Mouse (Mus musculus) MEL (cell line): ENCODE data around the gene Commd3. TPM values are rescaled to one million over a fixed set of nuclear protein-coding genes. Genes with fewer than 3 reads are reported as not detected.

Source experiments
- DNase-seq: peaks from one replicate; pipeline ENCODE4 v3.0.0; 2011; ENCODE audit warnings: low read depth, low spot score
- H3K27ac ChIP-seq: 2 replicates; pipeline ENCODE4 v1.5.1; 2012; ENCODE audit warnings: low read depth, mild to moderate bottlenecking, control low read depth, low read length, moderate library complexity; ENCODE audit not compliant: control insufficient read depth
- H3K27me3 ChIP-seq, 2 experiments: fragments of 150-350 bp in 1 of 2; sonication (generic) in 1 of 2; 2 replicates each; pipeline ENCODE4 v1.6.1; 2012; ENCODE audit warnings: low read length in 2 of 2, mild to moderate bottlenecking in 2 of 2, improper control_type of control experiment in 1 of 2, moderate library complexity in 1 of 2; ENCODE audit not compliant: insufficient read depth in 2 of 2, control insufficient read depth in 1 of 2
- H3K36me3 ChIP-seq, 2 experiments: 2 replicates each; pipeline ENCODE4 v1.6.1; 2012 to 2014; ENCODE audit warnings: low read length in 2 of 2, improper control_type of control experiment in 1 of 2, inconsistent platforms in 1 of 2, mild to moderate bottlenecking in 1 of 2; ENCODE audit not compliant: insufficient read depth in 2 of 2, control insufficient read depth in 1 of 2
- H3K4me1 ChIP-seq, 2 experiments: fragments of 150-350 bp in 1 of 2; sonication (generic) in 1 of 2; 2 replicates each; pipeline ENCODE4 v1.6.1; 2012; ENCODE audit warnings: low read length in 2 of 2, improper control_type of control experiment in 1 of 2, mild to moderate bottlenecking in 1 of 2; ENCODE audit not compliant: insufficient read depth in 2 of 2, control insufficient read depth in 1 of 2
- H3K4me3 ChIP-seq, 2 experiments: fragments of 150-350 bp in 1 of 2; sonication (generic) in 1 of 2; 2 replicates each; pipeline ENCODE4 v1.5.1; 2012; ENCODE audit warnings: low read depth in 2 of 2, low read length in 2 of 2, mild to moderate bottlenecking in 2 of 2, moderate library complexity in 2 of 2, control low read depth in 1 of 2, improper control_type of control experiment in 1 of 2; ENCODE audit not compliant: control insufficient read depth in 1 of 2, insufficient read depth in 1 of 2
- H3K79me2 ChIP-seq: 2 replicates; pipeline ENCODE4 v1.6.1; 2012; ENCODE audit warnings: mild to moderate bottlenecking, low read length, moderate library complexity; ENCODE audit not compliant: control insufficient read depth, poor library complexity, insufficient read depth
- H3K9ac ChIP-seq: 2 replicates; pipeline ENCODE4 v1.6.1; 2012; ENCODE audit warnings: low read depth, mild to moderate bottlenecking, control low read depth, low read length, moderate library complexity; ENCODE audit not compliant: control insufficient read depth, poor library complexity, severe bottlenecking
- H3K9me3 ChIP-seq: fragments of 150-350 bp; sonication (generic); replicated peaks from 2 replicates; pipeline ENCODE4 v1.6.1; 2012; ENCODE audit warnings: mild to moderate bottlenecking, low read length, improper control_type of control experiment, moderate library complexity; ENCODE audit not compliant: insufficient read depth
- BHLHE40 ChIP-seq: IDR thresholded peaks from 2 replicates; pipeline ENCODE4 v1.6.1; 2012; ENCODE audit warnings: low read depth, mild to moderate bottlenecking, inconsistent platforms, low read length, improper control_type of control experiment, borderline replicate concordance
- CHD2 ChIP-seq: IDR thresholded peaks from 2 replicates; pipeline ENCODE4 v1.6.1; 2011; ENCODE audit warnings: low read length, improper control_type of control experiment
- ELF1 ChIP-seq: IDR thresholded peaks from 2 replicates; pipeline ENCODE4 v1.6.1; 2014; ENCODE audit warnings: low read depth, mild to moderate bottlenecking, inconsistent platforms, low read length, improper control_type of control experiment, moderate library complexity
- EP300 ChIP-seq, 2 experiments: IDR thresholded peaks; 2 replicates each; pipeline ENCODE4 v1.6.1; 2011; ENCODE audit warnings: improper control_type of control experiment in 2 of 2, low read length in 2 of 2, low read depth in 1 of 2, mild to moderate bottlenecking in 1 of 2
- ETS1 ChIP-seq: IDR thresholded peaks from 2 replicates; pipeline ENCODE4 v1.6.1; 2012; ENCODE audit warnings: low read depth, mild to moderate bottlenecking, inconsistent platforms, low read length, improper control_type of control experiment, moderate library complexity
- GABPA ChIP-seq: IDR thresholded peaks from 2 replicates; pipeline ENCODE4 v1.6.1; 2012; ENCODE audit warnings: low read depth, mild to moderate bottlenecking, inconsistent platforms, low read length, improper control_type of control experiment, moderate library complexity
- GATA1 ChIP-seq: IDR thresholded peaks from 2 replicates; pipeline ENCODE4 v1.6.1; 2011; ENCODE audit warnings: low read depth, low read length, improper control_type of control experiment
- HCFC1 ChIP-seq: IDR thresholded peaks from 2 replicates; pipeline ENCODE4 v1.6.1; 2012; ENCODE audit warnings: low read depth, mild to moderate bottlenecking, inconsistent platforms, low read length, improper control_type of control experiment, moderate library complexity
- JUND ChIP-seq: IDR thresholded peaks from 2 replicates; pipeline ENCODE4 v1.6.1; 2011; ENCODE audit warnings: low read depth, mild to moderate bottlenecking, improper control_type of control experiment, low read length
- KAT2A ChIP-seq: conservative IDR thresholded peaks from 2 replicates; pipeline ENCODE4 v1.6.1; 2012; ENCODE audit warnings: low read depth, low read length, improper control_type of control experiment, inconsistent platforms
- MXI1 ChIP-seq: IDR thresholded peaks from 2 replicates; pipeline ENCODE4 v1.6.1; 2011; ENCODE audit warnings: mild to moderate bottlenecking, low read depth, low read length, improper control_type of control experiment
- POLR2A ChIP-seq, 2 experiments: IDR thresholded peaks; 2 replicates each; pipeline ENCODE4 v1.6.1; 2011 to 2012; ENCODE audit warnings: low read length in 2 of 2, mild to moderate bottlenecking in 2 of 2, control low read depth in 1 of 2, improper control_type of control experiment in 1 of 2, low read depth in 1 of 2, moderate library complexity in 1 of 2; ENCODE audit not compliant: control insufficient read depth in 1 of 2, insufficient read depth in 1 of 2, poor library complexity in 1 of 2
- POLR2AphosphoS5 ChIP-seq: IDR thresholded peaks from 2 replicates; pipeline ENCODE4 v1.6.1; 2012; ENCODE audit warnings: low read depth, borderline replicate concordance, mild to moderate bottlenecking, inconsistent platforms, low read length, moderate library complexity, mixed read lengths
- RAD21 ChIP-seq: IDR thresholded peaks from 2 replicates; pipeline ENCODE4 v1.6.1; 2011; ENCODE audit warnings: mild to moderate bottlenecking, low read depth, low read length, improper control_type of control experiment
- SIN3A ChIP-seq: IDR thresholded peaks from 2 replicates; pipeline ENCODE4 v1.6.1; 2012; ENCODE audit warnings: low read length, improper control_type of control experiment, inconsistent platforms
- TBP ChIP-seq: IDR thresholded peaks from 2 replicates; pipeline ENCODE4 v1.8.0; 2011; ENCODE audit warnings: low read depth, low read length, improper control_type of control experiment
- ZC3H11A ChIP-seq: IDR thresholded peaks from 2 replicates; pipeline ENCODE4 v1.6.1; 2012; ENCODE audit warnings: low read depth, mild to moderate bottlenecking, inconsistent platforms, low read length, improper control_type of control experiment
- ZNF384 ChIP-seq: IDR thresholded peaks from 2 replicates; pipeline ENCODE4 v1.6.1; 2012; ENCODE audit warnings: low read depth, mild to moderate bottlenecking, inconsistent platforms, low read length, improper control_type of control experiment
- polyA plus RNA-seq, 2 experiments: library from polyadenylated mRNA; stranded (reverse) in 1 of 2; unstranded in 1 of 2; fragments of >175 nt in 1 of 2; fragments of >200 nt in 1 of 2; gene quantifications; 2 replicates each; pipeline versions ENCODE4 v1.2.1 to v1.2.4; 2012; ENCODE audit warnings: low replicate concordance in 2 of 2, low read depth in 1 of 2; ENCODE audit not compliant: insufficient read length in 2 of 2, insufficient read depth in 1 of 2, missing spikeins in 1 of 2
- total RNA-seq: library from RNA; depleted of rRNA; stranded (reverse); fragments of 300-350 nt; gene quantifications from 2 replicates; pipeline ENCODE4 v1.2.3, GENCODE M21; 2012

The Commd3 gene
- total and polyA plus RNA-seq, 3 experiments: 47.0 to 70.7 TPM; not detected in 1

- Histone ChIP-seq H3K4me3 (no peak overlapping the region), H3K79me2 (peaks cover 6% of the 10 kb centered on the region; the same call in 1 of the 2 replicates), H3K4me1 (peaks cover 0 to 2% of the 10 kb centered on the region in 2 experiments; a peak in 1 of 4 replicates), H3K36me3 (no peaks in the 10 kb centered on the region; a peak in 1 of 4 replicates), H3K27me3 (peaks cover 2 to 10% of the 10 kb centered on the region in 2 experiments), H3K27ac (no peak overlapping the region), H3K9me3 (no peaks in the 10 kb centered on the region), H3K9ac (no peak overlapping the region)
- TF ChIP-seq RAD21 (no peak), ZC3H11A (no peak), TBP (no peak), MXI1 (no peak)
- DNase-seq: no peak
These were observed 25.5 kb downstream of the Commd3 start for GRCm38 (mm10) chr2:18697591-18698244.

DNA sequence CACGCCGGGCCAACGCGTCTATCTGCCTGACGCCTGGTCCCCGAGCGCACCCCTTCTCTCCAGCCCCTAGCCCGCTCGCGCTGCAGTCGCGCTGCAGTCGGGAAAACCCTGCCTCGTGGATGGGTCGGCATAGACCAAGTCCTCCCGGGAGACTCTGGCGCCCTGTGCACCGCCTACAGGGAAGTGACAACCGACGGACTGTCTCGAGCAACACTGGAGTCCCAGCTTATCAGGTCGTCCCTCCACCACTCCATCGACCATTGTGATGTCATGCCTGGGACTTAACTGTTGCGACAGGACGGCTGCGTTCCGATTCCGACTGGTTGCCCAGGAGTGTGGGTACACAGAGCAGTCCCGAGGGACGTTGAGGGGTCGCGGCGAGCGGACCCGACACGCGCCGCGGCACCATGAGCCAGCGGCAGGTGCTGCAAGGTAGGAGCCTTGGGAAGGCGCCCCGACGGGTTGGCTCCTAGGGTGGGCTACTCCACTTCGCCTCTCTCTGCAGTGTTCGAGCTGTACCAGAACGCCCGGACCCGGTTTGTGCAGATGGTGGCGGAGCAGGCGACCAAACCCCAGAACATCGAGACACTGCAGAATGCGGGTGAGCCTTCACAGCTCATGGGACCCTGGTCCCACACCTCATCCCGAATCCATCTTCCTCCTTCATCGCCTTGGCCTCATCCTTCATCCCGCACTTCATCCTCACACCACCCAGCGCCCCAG is 26.6 kb downstream of the Commd3 start:
- Histone ChIP-seq H3K36me3 (no peaks in the 10 kb centered on the region; a peak in 1 of 4 replicates), H3K27ac (no peak overlapping the region), H3K4me3 (no peak overlapping the region), H3K79me2 (peaks cover 6% of the 10 kb centered on the region; the same call in 1 of the 2 replicates), H3K9ac (no peak overlapping the region), H3K27me3 (peaks cover 2 to 12% of the 10 kb centered on the region in 2 experiments), H3K4me1 (peaks cover 0 to 2% of the 10 kb centered on the region in 2 experiments; a peak in 1 of 4 replicates), H3K9me3 (no peaks in the 10 kb centered on the region)
- no peak for DNase-seq
- TF ChIP-seq ZNF384 (no peak), JUND (no peak), GABPA (no peak), GATA1 (no peak), ZC3H11A (no peak), ELF1 (no peak), SIN3A (no peak), HCFC1 (no peak), BHLHE40 (no peak), KAT2A (no peak), ETS1 (no peak), POLR2AphosphoS5 (no peak), CHD2 (no peak), MXI1 (no peak), POLR2A (IDR thresholded peaks at IDR 0.05; ENCODE audit: control insufficient read depth in 1 of 2, insufficient read depth in 1 of 2, low read depth in 1 of 2, low read length in 2 of 2, poor library complexity in 1 of 2) (no peak), EP300 (IDR thresholded peaks at IDR 0.05; ENCODE audit: low read depth in 1 of 2, low read length in 2 of 2) (no peak)
